Mouse (Mus musculus) midbrain, embryonic 14.5 days (tissue): Measurements from ENCODE around the gene Crkl. TPM values are rescaled to one million over a fixed set of nuclear protein-coding genes. Genes with fewer than 3 reads are reported as not detected.

Source experiments
- ATAC-seq: fragments of 200-750 bp; cut with Nextera tagmentation; 2 replicates; pipeline ENCODE4 v1.8.0; 2017; ENCODE audit warnings: moderate number of reproducible peaks, moderate library complexity; ENCODE audit not compliant: low FRiP score, low TSS enrichment
- DNase-seq: peaks from one replicate; pipeline ENCODE4 v3.0.0-alpha.2; 2015
- H3K27ac ChIP-seq: fragments of 300-500 bp; sonication (generic); replicated peaks from 2 replicates; pipeline ENCODE4 v1.5.1; 2014; ENCODE audit warnings: mild to moderate bottlenecking, low read depth, low read length, moderate library complexity
- H3K27me3 ChIP-seq: fragments of 300-500 bp; sonication (generic); 2 replicates; pipeline ENCODE4 v1.6.1; 2014; ENCODE audit warnings: low read length, control low read depth, mixed read lengths; ENCODE audit not compliant: control insufficient read depth, insufficient read depth
- H3K36me3 ChIP-seq: fragments of 300-500 bp; sonication (generic); 2 replicates; pipeline ENCODE4 v1.6.1; 2014; ENCODE audit warnings: low read length, control low read depth; ENCODE audit not compliant: control insufficient read depth, insufficient read depth
- H3K4me1 ChIP-seq: fragments of 300-500 bp; sonication (generic); 2 replicates; pipeline ENCODE4 v1.6.1; 2014; ENCODE audit warnings: mild to moderate bottlenecking, antibody characterized with exemption, low read length, control low read depth; ENCODE audit not compliant: control insufficient read depth, insufficient read depth
- H3K4me2 ChIP-seq: fragments of 300-500 bp; sonication (generic); 2 replicates; pipeline ENCODE4 v1.6.1; 2014; ENCODE audit warnings: mild to moderate bottlenecking, low read length, moderate library complexity
- H3K4me3 ChIP-seq: fragments of 300-500 bp; sonication (generic); replicated peaks from 2 replicates; pipeline ENCODE4 v1.5.1; 2014; ENCODE audit warnings: low read depth, low read length
- H3K9ac ChIP-seq: fragments of 300-500 bp; sonication (generic); replicated peaks from 2 replicates; pipeline ENCODE4 v1.6.1; 2014; ENCODE audit warnings: mild to moderate bottlenecking, low read length, moderate library complexity
- H3K9me3 ChIP-seq: fragments of 300-500 bp; sonication (generic); 2 replicates; pipeline ENCODE4 v1.6.1; 2016; ENCODE audit warnings: low read length, control low read depth, mixed read lengths; ENCODE audit not compliant: control insufficient read depth
- WGBS: fragments of 180-500 bp; shearing (Covaris S2); extraction: QIAGEN DNeasy Blood & Tissue Kit; methylation state at CpG from one replicate; pipeline ENCODE4 v1.1.7; 2014; 5-methylcytosine and 5-hydroxymethylcytosine counted together
- polyA plus RNA-seq: library from polyadenylated mRNA; unstranded; fragments of >200 nt; fragmentation: Nextera tagmentation; extraction: Ambion mirVana; gene quantifications from 2 replicates; pipeline ENCODE4 v1.2.1, GENCODE M21; 2014

The Crkl gene
- polyA plus RNA-seq, 1 experiment from 2014 or later = 85.4 TPM

- H3K4me2 ChIP-seq = no peak overlapping the region
- ATAC-seq = no peak
These were observed 23.0 kb downstream of the Crkl start for GRCm38 (mm10) chr16:17474761-17475160.

GRCm38 (mm10) chr16:17475326-17475725, 23.5 kb downstream of the Crkl start:
- peaks cover 17% of the 10 kb centered on the region for H3K36me3 ChIP-seq
- H3K4me2 ChIP-seq = no peak overlapping the region
- H3K27ac ChIP-seq = no peak overlapping the region
- WGBS = 97% methylated on average over 4 of the region's 4 CpGs
- ATAC-seq (no peak), DNase-seq (no peak)
- H3K4me1 ChIP-seq = no peaks in the 10 kb centered on the region
- no peak overlapping the region for H3K4me3 ChIP-seq
- H3K9ac ChIP-seq = no peak overlapping the region
- H3K9me3 ChIP-seq = no peaks in the 10 kb centered on the region
- H3K27me3 ChIP-seq = no peaks in the 10 kb centered on the region

More at GRCm38 (mm10) chr16:17474761-17475160, 23.0 kb downstream of the Crkl start:
- WGBS = 94% methylated on average over 2 of the region's 2 CpGs
- no peak overlapping the region for H3K27ac ChIP-seq
- H3K27me3 ChIP-seq = no peaks in the 10 kb centered on the region
- H3K4me1 ChIP-seq = no peaks in the 10 kb centered on the region
- H3K9me3 ChIP-seq = no peaks in the 10 kb centered on the region
- H3K36me3 ChIP-seq = peaks cover 22% of the 10 kb centered on the region
- DNase-seq = no peak
- H3K9ac ChIP-seq = no peak overlapping the region
- H3K4me3 ChIP-seq = no peak overlapping the region

- no peaks in the 10 kb centered on the region for H3K4me1 ChIP-seq
- no peak for DNase-seq
These were observed 26.6 kb downstream of the Crkl start for GRCm38 (mm10) chr16:17478331-17478943.

GRCm38 (mm10) chr16:17481465-17481864, 29.7 kb downstream of the Crkl start:
- Histone ChIP-seq H3K27ac (no peak overlapping the region), H3K4me2 (no peak overlapping the region), H3K36me3 (peaks cover 36% of the 10 kb centered on the region), H3K9ac (no peak overlapping the region), H3K9me3 (no peaks in the 10 kb centered on the region), H3K4me1 (no peaks in the 10 kb centered on the region), H3K4me3 (no peak overlapping the region), H3K27me3 (no peaks in the 10 kb centered on the region)
- WGBS = 94% methylated on average over 2 of the region's 2 CpGs
- ATAC-seq (no peak), DNase-seq (no peak)

More at GRCm38 (mm10) chr16:17478331-17478943, 26.6 kb downstream of the Crkl start:
- H3K27ac ChIP-seq = no peak overlapping the region
- H3K9me3 ChIP-seq = no peaks in the 10 kb centered on the region
- H3K27me3 ChIP-seq = no peaks in the 10 kb centered on the region
- H3K9ac ChIP-seq = 0 out of 2 replicates have a peak overlapping the region, but pooled peaks have one; percentile 7
- H3K4me2 ChIP-seq = no peak overlapping the region
- peaks cover 9% of the 10 kb centered on the region for H3K36me3 ChIP-seq
- ATAC-seq = no peak
- no peak overlapping the region for H3K4me3 ChIP-seq
- WGBS = 67% methylated on average over 4 of the region's 4 CpGs

GRCm38 (mm10) chr16:17486505-17486904, 34.7 kb downstream of the Crkl start:
- 50% methylated on average over 3 of the region's 3 CpGs for WGBS
- H3K36me3 ChIP-seq = peaks cover 44% of the 10 kb centered on the region

GRCm38 (mm10) chr16:17488478-17489468, 37.0 kb downstream of the Crkl start:
- Histone ChIP-seq H3K36me3 (peaks cover 31% of the 10 kb centered on the region), H3K27ac (no peak overlapping the region), H3K9me3 (no peaks in the 10 kb centered on the region), H3K9ac (peak overlapping the region; percentile 50), H3K27me3 (peaks cover 10% of the 10 kb centered on the region; the same call in 1 of the 2 replicates), H3K4me1 (peaks cover 5% of the 10 kb centered on the region; the same call in 1 of the 2 replicates), H3K4me2 (peak overlapping the region; percentile 87), H3K4me3 (peak overlapping the region; percentile 40)
- WGBS = 49% methylated on average over 14 of the region's 14 CpGs
- DNase-seq = peak; percentile 37
- no peak for ATAC-seq

More at GRCm38 (mm10) chr16:17486505-17486904, 34.7 kb downstream of the Crkl start:
- H3K9ac ChIP-seq = no peak overlapping the region
- H3K9me3 ChIP-seq = no peaks in the 10 kb centered on the region
- no peak overlapping the region for H3K27ac ChIP-seq
- ATAC-seq (no peak), DNase-seq (peak; percentile 64)
- no peak overlapping the region for H3K4me3 ChIP-seq
- H3K4me2 ChIP-seq = no peak overlapping the region
- peaks cover 10% of the 10 kb centered on the region; the same call in 1 of the 2 replicates for H3K27me3 ChIP-seq
- H3K4me1 ChIP-seq = peaks cover 5% of the 10 kb centered on the region; the same call in 1 of the 2 replicates

GRCm38 (mm10) chr16:17489469-17490111, 37.8 kb downstream of the Crkl start, which contains the start of gene Aifm3:
TSS of gene Aifm3 (plus strand) at chr16:17489611.
- peak; percentile 57 for ATAC-seq
- peak within 1 kb of the TSS; percentile 40 for H3K4me3 ChIP-seq
- under 1% methylated on average over 47 of the region's 47 CpGs for WGBS
- H3K9me3 ChIP-seq = no peaks in the 10 kb centered on the region
- peak within 1 kb of the TSS; percentile 87 for H3K4me2 ChIP-seq
- peak within 1 kb of the TSS; percentile 50 for H3K9ac ChIP-seq
- DNase-seq = peak; percentile 38
- H3K27ac ChIP-seq = no peak within 1 kb of the TSS
- peaks cover 23% of the 10 kb centered on the region for H3K36me3 ChIP-seq
- peaks cover 10% of the 10 kb centered on the region; the same call in 1 of the 2 replicates for H3K27me3 ChIP-seq
- peaks cover 5% of the 10 kb centered on the region; the same call in 1 of the 2 replicates for H3K4me1 ChIP-seq

GRCm38 (mm10) chr16:17491154-17491553, 39.4 kb downstream of the Crkl start:
- Histone ChIP-seq H3K9me3 (no peaks in the 10 kb centered on the region), H3K9ac (no peak overlapping the region), H3K4me3 (no peak overlapping the region), H3K27me3 (peaks cover 10% of the 10 kb centered on the region; the same call in 1 of the 2 replicates), H3K4me2 (no peak overlapping the region), H3K4me1 (peaks cover 5% of the 10 kb centered on the region; the same call in 1 of the 2 replicates), H3K27ac (no peak overlapping the region), H3K36me3 (peaks cover 11% of the 10 kb centered on the region)
- no peak for DNase-seq
- 87% methylated on average over 5 of the region's 5 CpGs for WGBS
- no peak for ATAC-seq
